Mouse (Mus musculus): ENCODE measurements around the gene 1700025G04Rik.

DNA sequence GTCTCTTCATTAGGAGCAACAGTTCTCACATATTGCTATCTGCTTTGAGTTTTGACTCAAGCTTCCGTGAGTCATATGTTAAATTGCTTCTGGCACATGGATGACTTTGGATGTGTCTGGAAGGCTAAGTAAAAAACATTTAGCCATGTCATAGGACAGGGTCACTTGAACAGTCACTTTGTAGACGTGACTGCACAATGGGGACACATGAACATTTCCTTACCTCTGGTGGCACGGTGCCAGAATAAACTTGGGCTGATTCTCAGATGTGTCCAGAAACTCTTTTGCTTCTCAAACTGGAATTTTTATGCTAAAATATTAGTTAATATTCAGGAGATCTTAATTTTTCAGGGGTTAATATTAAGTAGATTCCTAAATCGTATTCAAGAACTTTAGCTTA is 49.6 kb upstream of the 1700025G04Rik start:
- no peak for TF ChIP-seq POLR2A (IDR thresholded peaks at IDR 0.05; ENCODE audit: extremely low read depth, insufficient read depth, low read length)
- no peak for TF ChIP-seq CTCF (IDR thresholded peaks at IDR 0.05; ENCODE audit: extremely low read depth, insufficient read depth, low read length)

All from cortical plate, adult 2 months (tissue).